Mouse (Mus musculus) inflammation-experienced regulatory T-cells (primary cell): ENCODE data around the gene Zfp648. TPM values are rescaled to one million over a fixed set of nuclear protein-coding genes. Genes with fewer than 3 reads are reported as not detected.

Source experiments
- polyA plus RNA-seq, 2 experiments: library from polyadenylated mRNA; unstranded; fragments of 100-300 nt; shearing (Covaris generic); gene quantifications; one replicate each; pipeline ENCODE4 v1.2.1; 2017

Zfp648 gene
- polyA plus RNA-seq, result under 1 TPM in 1 of 2 experiments, not detected in 1; 0.17 TPM

DNA sequence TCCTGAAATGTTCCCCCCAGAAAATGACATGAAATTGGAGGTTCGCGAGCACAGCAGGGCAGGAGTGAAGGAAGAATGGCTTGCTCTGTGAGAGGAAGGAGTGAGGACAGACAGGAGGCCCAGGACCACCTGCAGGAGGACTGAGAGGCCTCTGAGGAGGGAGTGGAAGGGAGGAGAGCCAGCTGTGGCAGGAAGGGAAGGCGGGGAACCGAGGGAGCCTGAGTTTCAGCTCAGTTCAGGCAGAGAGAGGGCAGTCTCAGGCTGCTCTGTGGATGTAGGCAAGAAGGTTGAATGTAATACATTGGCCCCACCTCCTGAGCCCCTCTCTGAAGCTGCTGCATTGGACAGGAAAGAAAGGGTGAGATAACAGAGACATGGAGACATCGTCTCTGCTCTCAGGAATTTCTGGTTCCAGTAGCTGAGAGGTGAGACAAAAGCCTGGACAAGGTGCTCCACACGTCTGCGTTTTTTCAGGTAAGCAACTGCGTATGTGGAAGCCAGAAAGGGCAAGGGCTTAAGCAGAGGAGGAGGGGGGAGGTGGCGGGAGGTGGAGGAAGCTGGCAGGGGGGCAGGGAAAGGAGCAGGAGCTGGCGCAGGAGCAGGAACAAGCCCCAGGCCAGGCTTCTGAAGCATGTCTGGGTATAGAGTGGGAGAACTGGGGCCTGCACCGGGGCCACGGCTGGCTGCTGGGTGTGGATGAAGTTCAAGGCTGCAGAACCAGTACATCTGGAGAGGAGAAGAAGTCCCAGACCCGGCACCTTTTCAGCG, at the start of gene Zfp648:
Zfp648 (plus strand) TSS at position 233 of the 768 bp plus-strand sequence.

